Mouse (Mus musculus): ENCODE results near the gene Sarm1.
A peak's percentile ranks its signal among the peaks of the same experiment; 100 is the strongest.

The Sarm1 gene

DNA sequence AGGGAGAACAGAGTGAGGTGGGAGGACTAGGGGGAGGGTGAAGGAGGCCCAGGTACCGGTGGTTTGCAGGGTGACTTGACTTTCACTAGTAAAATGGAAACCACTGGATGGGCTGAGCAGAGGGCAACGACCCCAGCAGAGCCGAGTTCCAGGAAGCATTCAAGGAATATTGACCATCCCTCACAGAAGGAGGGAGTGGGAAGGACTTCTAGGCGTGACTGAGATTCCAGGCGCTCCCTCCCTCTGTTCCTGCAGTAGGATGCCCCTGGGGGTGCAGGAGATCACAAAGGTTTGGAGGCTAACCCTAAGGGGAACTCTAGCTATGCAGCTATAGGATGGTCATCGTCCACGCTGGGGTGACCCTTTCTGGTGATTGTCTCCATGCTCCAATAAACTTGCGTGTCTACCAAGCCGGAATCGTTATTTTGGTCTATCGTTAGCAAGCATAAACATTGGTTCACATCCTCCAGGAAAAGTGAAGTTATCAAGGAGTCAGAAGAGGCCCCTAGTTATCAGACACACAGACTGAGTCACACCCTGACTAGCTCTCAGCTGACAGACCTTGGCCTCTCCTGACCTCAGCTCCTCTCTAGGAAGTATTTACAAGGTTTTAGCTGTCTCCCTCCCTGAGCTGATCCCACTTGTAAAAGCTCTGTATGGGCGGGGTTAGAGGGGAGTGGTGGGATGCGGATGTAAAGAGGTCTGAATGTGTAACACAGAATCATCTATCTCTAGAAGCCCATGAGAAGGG, 34.1 kb downstream of the Sarm1 start:
- no peak for DNase-seq

DNA sequence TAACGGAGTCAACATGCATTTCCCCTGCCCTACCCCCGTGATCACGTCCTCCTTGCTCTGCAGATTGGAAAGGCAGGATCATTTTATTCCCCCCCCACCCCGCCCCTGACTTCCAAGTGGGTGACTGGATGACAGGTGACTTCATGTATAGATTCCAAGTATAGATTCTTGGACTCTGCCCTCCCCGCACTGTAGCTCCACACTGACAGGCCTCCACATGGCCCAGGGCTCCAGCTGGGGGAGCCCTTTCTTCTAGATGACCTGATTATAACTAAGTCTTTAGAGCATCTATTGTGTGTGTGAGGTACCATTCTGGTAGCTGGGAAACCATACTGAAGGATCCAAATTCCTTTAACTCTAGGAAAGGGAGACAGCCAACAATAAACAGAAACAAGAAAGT, 34.9 kb downstream of the Sarm1 start:
- DNase-seq, result no peak

DNA sequence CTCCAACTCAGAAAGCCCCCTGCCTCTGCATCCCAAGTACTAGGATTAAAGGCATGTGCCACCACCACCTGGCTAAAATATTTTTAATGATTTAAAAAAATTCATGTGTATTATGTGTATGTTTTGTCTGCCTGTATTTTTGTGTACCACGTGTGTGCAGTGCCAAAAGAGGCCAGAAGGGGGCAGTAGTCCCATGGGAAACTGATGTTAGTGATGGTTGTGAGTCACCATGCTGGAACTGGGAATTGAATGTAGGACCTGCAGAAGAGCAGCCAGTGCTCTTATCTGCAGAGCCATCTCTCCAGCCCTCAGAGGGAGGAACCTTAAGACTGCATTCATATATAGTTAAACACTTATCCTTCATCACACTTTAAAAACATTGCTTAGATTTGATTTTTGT, 35.7 kb downstream of the Sarm1 start:
- DNase-seq, result no peak

DNA sequence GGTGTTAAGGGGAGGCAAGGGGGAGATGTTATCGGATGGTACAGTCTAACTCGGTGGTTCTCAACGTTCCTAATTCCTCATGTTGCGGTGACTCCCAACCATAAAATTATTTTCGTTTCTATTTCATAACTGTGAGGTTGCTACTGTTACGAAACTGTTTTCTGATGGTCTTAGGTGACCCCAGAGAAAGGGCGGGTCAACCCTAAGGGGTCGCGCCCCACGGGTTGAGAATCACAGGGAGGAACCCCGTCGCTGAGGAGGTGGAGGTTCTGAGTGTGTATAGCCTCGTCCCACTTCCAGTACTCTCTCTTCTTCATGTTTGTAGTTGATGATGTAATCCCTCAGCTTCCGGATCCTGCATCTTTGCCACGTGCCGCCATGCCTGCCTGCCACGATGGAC, 38.8 kb downstream of the Sarm1 start:
- no peak for DNase-seq

DNA sequence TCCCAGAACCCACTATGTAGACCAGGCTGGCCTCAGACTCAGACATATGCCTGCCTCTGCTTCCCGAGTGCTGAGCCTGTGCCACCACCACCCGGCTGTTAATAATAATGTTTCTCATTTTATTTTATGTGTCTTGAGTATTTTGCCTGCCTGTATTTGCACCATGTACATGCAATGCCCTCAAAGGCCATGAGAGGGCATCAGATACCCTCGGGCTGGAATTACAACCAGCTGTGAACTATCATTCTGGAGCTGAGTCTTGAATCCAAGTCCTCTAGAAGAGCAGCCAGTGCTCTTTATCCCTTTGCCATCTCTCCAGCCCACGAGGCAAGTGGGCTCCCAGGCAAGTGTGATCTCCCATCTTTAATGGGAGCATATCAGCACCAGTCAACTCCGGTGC, 42.2 kb downstream of the Sarm1 start:
- DNase-seq, result peak; percentile 34

DNA sequence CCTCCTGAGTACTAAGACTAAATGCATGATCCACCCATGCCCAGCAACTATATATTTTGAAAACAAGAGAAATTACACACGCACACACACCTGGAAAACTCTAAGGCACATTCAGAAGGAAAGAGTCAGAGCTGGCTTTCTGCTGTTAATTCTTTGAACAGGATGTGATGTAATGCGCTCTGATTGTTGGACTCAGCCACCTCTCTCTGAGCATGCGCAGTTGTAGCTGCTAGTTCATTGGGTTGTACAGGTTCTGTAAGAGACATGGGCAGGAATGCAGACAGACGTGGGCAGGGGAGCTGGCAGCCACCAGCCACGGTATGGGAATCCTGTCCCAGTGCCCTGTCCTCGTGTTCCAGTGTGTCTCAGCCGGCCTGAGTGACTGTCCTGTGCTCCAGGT, 43.3 kb downstream of the Sarm1 start:
- DNase-seq, result no peak

DNA sequence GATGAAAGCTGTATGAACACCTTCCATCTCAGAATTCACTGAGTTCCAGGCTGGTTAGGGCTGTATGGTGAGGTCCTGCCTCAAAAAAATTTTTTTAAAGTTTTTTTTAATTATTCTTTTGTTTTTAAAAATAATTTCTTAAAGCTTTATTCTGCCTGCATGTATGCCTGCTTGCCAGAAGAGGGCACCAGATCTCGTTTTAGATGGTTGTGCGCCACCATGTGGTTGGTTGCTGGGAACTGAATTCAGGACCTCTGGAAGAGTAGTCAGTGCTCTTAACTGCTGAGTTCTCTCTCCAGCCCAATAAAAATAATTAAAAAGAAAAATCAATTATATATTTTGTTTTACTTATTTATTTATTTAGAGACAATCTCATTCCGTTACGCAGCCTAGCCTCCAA, 43.9 kb downstream of the Sarm1 start:
- peak; percentile 68 for DNase-seq

DNA sequence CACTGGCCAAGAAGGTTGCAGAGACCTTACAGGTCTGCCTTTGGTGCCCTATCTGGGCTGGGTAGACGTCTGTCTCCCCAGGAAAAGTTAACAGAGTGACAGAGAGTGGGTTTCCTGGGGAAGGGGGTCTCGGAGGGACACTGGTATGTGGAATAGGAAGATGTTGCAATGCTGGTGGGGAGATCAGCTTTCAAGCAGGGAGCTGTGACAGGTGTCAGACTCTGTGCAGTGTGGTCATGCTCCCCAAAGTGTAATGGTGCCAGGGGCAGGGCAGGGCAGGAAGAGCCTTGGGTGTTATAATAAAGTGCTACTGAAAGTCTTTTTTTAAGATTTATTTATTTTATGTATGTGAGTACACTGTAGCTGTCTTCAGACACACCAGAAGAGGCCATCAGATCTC, 47.2 kb downstream of the Sarm1 start:
- DNase-seq, result no peak

DNA sequence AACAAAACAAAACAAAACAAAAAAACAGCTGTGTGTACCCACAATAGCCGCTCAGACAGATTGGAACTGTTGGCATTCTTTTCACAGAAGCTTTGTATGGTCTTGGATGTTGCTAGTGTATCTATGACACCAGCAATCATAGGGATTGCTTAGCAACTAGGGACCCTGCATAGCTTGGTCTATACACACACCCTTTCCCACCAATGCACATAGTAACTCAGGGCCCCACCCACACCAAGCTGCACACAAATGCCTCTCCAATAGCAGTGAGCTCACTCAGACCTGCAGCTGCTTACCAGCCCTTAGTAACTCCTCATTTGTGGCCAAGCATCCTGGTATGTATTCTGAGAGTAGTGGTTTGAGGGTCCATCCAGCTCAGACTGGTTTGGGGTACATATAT, 49.3 kb downstream of the Sarm1 start:
- no peak for DNase-seq

DNA sequence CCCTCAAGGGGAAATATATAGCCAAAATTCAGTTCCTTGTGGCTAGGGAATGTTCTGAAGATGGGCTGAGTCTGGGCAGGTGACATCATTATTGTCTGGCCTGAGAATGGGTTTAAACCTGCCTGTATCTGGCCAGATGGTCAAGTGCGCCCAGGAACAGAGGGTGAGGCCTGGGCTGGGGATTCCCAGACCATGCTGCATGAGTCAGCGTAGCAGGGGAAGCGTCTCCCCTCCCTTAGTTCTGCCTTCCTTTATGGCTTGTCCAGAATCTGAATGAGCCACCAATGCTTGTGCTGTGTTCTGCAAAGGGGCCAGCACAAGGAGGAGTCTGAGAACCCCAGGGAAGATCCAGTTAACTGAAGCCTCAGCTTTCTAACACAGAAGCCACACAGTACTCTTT, 50.4 kb downstream of the Sarm1 start:
- DNase-seq, result no peak

DNA sequence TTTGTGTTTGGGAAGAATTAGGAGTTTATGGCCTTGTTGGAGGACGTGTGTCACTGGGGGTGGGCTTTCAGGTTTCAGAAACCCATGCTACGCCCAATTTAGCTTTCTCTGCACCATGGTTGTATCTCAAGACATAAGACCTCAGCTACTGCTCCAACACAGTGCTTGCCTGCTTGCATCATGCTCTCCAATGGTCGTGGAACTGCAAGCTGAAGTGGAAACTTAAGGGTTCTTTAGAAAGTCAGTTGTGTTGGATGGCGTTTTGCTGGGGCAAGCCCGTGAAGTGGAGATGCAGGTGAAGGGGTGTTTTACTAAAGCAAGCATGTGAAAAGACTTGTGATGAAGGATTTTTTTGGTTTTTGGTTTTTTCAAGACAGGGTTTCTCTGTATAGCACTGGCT, 54.4 kb downstream of the Sarm1 start:
- no peak for DNase-seq

DNA sequence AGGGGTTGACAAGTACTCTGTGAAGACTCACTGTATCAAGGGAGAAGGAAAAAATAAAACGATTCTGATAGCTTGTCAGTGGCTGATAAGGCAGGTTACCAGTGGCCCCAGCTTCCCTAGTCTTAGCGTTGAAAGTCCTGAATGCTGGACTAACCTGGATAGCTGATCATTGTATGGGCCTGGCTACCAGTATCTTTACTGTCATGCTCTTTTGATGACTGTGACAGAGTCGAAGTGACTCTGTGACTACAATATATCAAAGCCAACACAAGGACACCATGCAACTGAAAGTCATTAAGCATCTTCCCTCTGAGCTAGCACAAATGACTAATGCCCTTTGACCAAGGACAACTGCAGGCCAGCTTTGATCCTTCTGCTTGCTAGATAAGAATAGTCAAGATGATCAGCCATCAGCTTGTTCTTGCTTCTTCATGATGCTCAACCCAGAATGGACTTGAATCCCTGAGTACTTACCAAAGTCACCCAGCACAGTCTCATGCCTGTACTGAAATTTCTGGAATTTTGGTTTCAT, 59.1 kb downstream of the Sarm1 start:
- DNase-seq, result no peak

DNA sequence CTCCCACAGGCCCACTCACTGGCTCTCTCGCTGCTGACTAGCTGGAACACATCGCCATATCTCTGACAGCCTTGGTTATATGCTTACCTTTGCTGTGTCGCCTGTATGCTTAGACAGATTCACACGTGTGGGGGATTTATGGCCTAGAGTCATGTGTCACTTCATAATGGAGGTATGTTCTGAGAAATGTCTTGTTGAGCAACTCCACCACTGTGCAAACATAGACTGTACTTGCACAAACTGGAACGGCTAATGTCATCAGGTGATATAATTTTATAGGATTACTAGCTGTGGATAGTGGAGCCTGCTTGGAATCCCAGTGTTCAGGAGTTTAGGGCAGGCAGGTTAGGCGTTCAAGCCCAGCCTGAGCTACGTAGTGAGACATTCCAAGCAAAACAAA, 60.4 kb downstream of the Sarm1 start:
- DNase-seq, result no peak

DNA sequence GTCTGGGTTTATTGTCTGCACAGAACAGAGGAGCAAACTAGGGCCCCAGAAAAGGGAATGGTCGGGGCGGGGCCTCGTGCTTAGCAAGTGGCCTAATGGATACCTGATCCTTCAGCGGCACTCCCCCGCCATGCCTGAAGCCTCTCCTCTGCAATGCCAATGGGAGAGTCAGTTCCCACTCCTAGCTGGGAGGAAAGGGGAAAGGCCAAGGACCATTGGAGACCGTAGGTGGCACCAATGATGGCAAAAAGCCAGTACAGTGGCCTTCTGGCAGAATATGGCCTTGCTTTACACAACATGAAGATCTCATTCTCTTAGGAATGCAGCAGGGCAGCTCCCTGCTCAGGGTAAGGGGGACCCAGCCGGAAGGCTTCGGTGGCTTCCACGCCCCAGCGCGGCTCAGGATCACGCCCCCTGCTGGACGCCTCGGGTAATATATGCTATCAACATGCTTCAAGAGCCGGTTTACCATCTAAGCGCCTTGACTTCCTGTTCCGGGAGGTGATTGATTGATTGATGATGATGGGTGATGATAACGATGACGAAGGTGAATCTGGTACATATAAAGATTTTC, 61.7 kb downstream of the Sarm1 start:
- DNase-seq, result peak; percentile 58

DNA sequence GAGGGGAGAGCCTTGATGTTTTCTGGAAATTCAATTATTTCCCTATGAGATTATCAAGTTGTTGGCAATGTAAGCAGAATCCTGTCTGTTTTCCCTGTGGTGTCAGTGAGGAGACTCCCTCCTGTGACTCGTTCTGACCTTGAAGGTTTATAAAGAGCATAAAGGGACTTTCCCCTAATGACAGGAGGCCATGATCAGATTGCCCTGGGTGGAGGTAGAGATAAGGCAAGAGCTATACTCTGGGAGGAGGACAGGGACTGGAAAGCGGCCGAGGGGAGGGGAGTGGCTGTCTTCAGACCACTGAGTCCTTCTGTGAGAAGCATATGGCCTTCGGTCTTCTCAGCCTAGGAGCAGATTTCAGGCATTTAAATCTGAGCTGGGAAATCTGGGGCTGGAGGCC, 63.5 kb downstream of the Sarm1 start:
- no peak for DNase-seq

DNA sequence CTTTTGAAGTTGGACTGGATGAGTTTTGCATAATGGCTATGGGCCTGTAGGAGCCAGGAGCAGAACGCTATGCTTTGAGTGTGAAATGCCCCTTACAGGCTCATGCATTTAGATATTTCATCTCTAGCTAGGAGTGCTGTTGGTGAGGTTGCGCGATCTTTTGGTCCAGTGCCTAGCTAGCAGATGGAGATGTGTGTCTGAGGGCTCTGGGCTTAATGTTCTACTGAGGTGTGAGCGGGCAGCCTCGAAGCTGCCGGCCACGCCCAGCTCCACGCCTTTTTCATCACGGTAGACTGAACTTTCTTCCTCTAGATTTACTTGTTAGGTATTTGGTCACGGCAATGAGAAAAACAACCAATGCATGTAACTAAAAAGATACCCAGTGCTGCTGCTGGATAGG, 66.4 kb downstream of the Sarm1 start:
- DNase-seq, result no peak

DNA sequence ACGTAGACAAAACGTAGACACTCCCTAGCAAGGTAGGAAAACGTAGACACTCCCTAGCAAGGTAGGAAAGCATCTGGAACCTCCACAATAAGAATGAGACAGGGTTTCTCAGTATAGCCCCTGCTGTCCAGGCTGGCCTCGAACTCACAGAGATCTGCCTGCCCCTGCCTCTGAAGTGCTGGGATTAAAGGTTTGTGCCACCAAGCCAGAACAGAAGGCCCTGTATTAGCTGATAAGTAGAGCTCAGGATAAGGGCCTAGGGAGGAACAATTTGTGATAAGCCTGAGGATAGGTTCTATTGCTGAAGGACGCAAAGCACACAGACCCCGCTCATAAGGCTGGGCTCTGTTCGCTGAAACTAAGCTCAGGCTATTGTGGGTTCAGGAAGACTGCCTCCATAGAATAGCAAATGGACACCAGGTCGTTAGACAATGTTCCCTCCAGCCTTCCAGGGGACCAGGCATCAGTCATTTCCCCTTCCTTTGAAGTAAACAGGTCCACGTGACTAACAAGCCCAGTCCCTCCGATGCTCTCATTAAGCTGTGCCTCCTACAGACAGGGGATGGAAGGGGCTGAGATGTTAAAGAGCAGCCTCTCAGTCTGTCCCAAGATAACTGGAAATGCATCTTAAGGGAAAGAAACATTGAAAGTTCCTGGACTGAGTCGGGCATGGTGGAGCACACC, 67.2 kb downstream of the Sarm1 start:
- DNase-seq, result no peak

DNA sequence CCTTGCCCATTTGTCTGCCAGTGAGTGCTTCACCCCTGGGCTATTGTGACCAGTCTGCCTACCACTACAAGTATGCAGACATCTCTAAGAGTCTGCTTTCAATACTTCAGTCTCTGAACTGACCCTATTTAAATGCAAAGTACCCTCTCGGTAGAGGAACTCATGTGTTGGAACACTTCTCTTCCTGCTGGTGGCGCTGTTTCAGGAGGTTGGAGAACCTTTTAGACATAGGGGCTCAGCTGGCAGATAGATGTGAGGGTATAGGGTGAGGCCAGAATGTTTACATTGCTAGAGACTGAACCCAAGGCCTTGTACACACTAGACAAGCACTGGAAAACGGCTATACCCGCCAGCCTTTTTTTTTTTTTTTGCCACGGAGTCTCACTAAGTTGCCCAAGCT, 69.2 kb downstream of the Sarm1 start:
- DNase-seq, result no peak

DNA sequence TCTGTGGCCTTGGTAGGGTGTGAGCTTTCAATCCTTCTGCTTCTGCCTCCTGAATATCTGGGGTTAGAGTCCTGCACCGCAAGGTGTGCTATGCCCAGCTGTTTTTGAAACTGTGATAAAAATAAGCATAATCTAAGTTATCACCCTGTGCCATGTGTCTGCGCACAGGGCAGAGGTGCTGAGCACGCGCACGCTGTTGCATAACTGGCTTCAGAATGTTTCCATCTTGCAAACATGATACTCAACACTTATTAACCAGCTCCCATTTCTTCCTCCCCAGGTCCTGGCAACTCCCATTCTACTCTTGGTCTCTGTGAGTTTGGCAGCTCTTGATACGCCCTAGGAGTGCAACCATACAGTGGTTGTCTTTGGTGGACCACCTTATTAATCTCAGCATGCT, 69.9 kb downstream of the Sarm1 start:
- DNase-seq, result no peak

DNA sequence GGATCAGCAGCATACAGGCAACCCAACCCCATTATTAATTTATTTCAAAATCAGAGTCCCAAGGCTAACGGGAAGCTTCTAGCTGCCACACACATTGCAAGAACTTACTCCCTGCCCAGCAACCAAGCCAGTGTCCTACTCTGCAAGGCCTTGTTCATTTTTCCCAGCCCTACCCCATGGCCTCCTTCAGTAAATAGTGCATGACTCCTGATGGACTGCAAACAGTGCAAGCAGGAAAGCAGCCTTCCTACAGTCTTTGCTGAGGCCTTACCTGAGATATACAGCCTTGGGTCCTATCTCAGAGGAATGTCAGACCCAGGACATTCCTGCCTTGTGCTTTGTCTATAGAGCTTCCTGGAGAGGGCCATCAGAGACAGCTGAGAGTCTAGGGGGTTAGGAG, 72.0 kb downstream of the Sarm1 start:
- DNase-seq, result no peak

DNA sequence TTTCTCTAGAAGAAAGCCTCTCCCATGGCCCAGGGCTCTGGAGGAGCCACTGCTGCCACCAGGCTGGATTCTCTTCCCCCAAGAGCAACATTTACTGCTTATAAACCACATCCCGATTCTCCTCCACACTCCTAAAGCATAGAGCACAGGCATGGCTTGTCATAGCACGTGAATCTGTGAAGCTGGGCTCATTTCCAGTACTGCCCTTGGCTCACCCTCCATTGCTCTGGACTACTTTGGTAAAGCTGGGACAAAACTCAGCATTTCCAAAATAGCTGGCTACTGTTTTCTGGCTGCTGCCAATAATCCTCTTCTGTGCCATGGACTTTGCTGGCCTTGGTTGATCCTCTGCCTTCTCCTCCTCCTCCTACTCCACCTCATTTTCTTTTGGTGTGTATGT, 73.2 kb downstream of the Sarm1 start:
- DNase-seq, result no peak

Measured in liver (tissue).